Mouse (Mus musculus): Measurements from ENCODE around the gene Ccnt1. TPM values are rescaled to one million over a fixed set of nuclear protein-coding genes. Genes with fewer than 3 reads are reported as not detected.

Gene Ccnt1
- total RNA-seq, 1 experiment = 59.1 TPM

GRCm38 (mm10) chr15:98595049-98595448, 24.3 kb upstream of the Ccnt1 start:
- no peak overlapping the region for H3K4me3 ChIP-seq (ENCODE audit: insufficient read depth in 1 of 2, low read depth in 1 of 2, low read length in 2 of 2, poor library complexity in 1 of 2, severe bottlenecking in 1 of 2)
- no peak overlapping the region for H3K9ac ChIP-seq (ENCODE audit: insufficient read depth, low read depth, low read length, poor library complexity, severe bottlenecking)
- in situ Hi-C loops (cut with MboI; ENCODE audit: low sequenced_read_pairs in 2 of 2, unreplicated experiment in 2 of 2) = no loop called here
- H3K4me1 ChIP-seq (ENCODE audit: control insufficient read depth in 2 of 2, insufficient read depth in 2 of 2, low read length in 2 of 2, poor library complexity in 1 of 2) = peaks cover 0 to 25% of the 10 kb centered on the region in 2 experiments; a peak in 2 of 4 replicates
- DNase-seq (ENCODE audit: low read depth, low spot score) = no peak
- no peaks in the 10 kb centered on the region for H3K9me3 ChIP-seq (ENCODE audit: control insufficient read depth, insufficient read depth, low read depth, low read length)
- H3K36me3 ChIP-seq (ENCODE audit: control insufficient read depth, insufficient read depth, low read length, poor library complexity, severe bottlenecking) = peaks cover 3% of the 10 kb centered on the region; the same call in 1 of the 2 replicates
- no peak overlapping the region for H3K27ac ChIP-seq (ENCODE audit: insufficient read depth, low read depth, low read length, poor library complexity, severe bottlenecking)
- TF ChIP-seq ZC3H11A (IDR thresholded peaks at IDR 0.05; ENCODE audit: borderline replicate concordance, low read depth, low read length) = no peak
- no peak for TF ChIP-seq HCFC1 (IDR thresholded peaks at IDR 0.05; ENCODE audit: borderline replicate concordance, insufficient read depth, low read length)
- TF ChIP-seq CHD2 (IDR thresholded peaks at IDR 0.05; ENCODE audit: low read depth, low read length) = no peak
- TF ChIP-seq ZNF384 (IDR thresholded peaks at IDR 0.05; ENCODE audit: low read depth, low read length) = no peak
- TF ChIP-seq MAFK (IDR thresholded peaks at IDR 0.05; ENCODE audit: insufficient read depth, low read depth, low read length) = no peak

- H3K36me3 ChIP-seq (ENCODE audit: control insufficient read depth, insufficient read depth, low read length, poor library complexity, severe bottlenecking) = peaks cover 3% of the 10 kb centered on the region; the same call in 1 of the 2 replicates
- peak; percentile 52 for DNase-seq (ENCODE audit: low read depth, low spot score)
- no peak overlapping the region for H3K27ac ChIP-seq (ENCODE audit: insufficient read depth, low read depth, low read length, poor library complexity, severe bottlenecking)
- TF ChIP-seq HCFC1 (IDR thresholded peaks at IDR 0.05; ENCODE audit: borderline replicate concordance, insufficient read depth, low read length) (no peak), CHD2 (IDR thresholded peaks at IDR 0.05; ENCODE audit: low read depth, low read length) (no peak), ZC3H11A (IDR thresholded peaks at IDR 0.05; ENCODE audit: borderline replicate concordance, low read depth, low read length) (no peak), MAFK (IDR thresholded peaks at IDR 0.05; ENCODE audit: insufficient read depth, low read depth, low read length) (no peak), ZNF384 (IDR thresholded peaks at IDR 0.05; ENCODE audit: low read depth, low read length) (no peak)
- peak overlapping the region; percentile 45; the same call in 1 of the 2 replicates for H3K9ac ChIP-seq (ENCODE audit: insufficient read depth, low read depth, low read length, poor library complexity, severe bottlenecking)
- H3K4me3 ChIP-seq (ENCODE audit: insufficient read depth in 1 of 2, low read depth in 1 of 2, low read length in 2 of 2, poor library complexity in 1 of 2, severe bottlenecking in 1 of 2) = peak overlapping the region; percentile 5 to 50; a peak in 2 of 4 replicates
- no peaks in the 10 kb centered on the region for H3K9me3 ChIP-seq (ENCODE audit: control insufficient read depth, insufficient read depth, low read depth, low read length)
- H3K4me1 ChIP-seq (ENCODE audit: control insufficient read depth in 2 of 2, insufficient read depth in 2 of 2, low read length in 2 of 2, poor library complexity in 1 of 2) = peaks cover 0 to 21% of the 10 kb centered on the region in 2 experiments; a peak in 2 of 4 replicates
- in situ Hi-C loops (cut with MboI; ENCODE audit: low sequenced_read_pairs in 2 of 2, unreplicated experiment in 2 of 2) = no loop called here
Measured at GRCm38 (mm10) chr15:98594193-98594592, 23.5 kb upstream of the Ccnt1 start.

DNA sequence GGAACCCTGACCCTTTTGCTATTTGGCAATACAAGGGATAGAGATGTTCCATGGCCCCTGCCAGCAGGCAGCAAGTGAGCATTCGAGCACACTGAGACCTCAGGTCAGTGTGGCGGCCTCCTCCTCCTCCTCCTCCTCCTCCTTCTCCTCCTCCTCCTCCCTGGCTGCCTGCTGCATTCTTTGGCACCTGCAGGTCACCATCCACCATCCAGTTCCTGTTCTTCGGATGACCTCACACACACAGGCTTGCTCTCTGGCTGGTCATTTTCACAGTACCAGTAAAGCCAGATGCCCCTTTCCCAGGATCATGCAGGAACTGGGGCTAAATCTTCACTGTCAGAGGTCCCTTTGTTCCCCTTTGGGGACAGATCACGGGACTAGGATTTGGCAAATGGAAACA, 20.7 kb upstream of the Ccnt1 start:
- Histone ChIP-seq H3K4me1 (ENCODE audit: control insufficient read depth in 2 of 2, insufficient read depth in 2 of 2, low read length in 2 of 2, poor library complexity in 1 of 2) (peaks cover 0 to 15% of the 10 kb centered on the region in 2 experiments; a peak in 2 of 4 replicates), H3K9me3 (ENCODE audit: control insufficient read depth, insufficient read depth, low read depth, low read length) (no peaks in the 10 kb centered on the region), H3K4me3 (ENCODE audit: insufficient read depth in 1 of 2, low read depth in 1 of 2, low read length in 2 of 2, poor library complexity in 1 of 2, severe bottlenecking in 1 of 2) (no peak overlapping the region), H3K9ac (ENCODE audit: insufficient read depth, low read depth, low read length, poor library complexity, severe bottlenecking) (no peak overlapping the region), H3K36me3 (ENCODE audit: control insufficient read depth, insufficient read depth, low read length, poor library complexity, severe bottlenecking) (peaks cover 3% of the 10 kb centered on the region; the same call in 1 of the 2 replicates), H3K27ac (ENCODE audit: insufficient read depth, low read depth, low read length, poor library complexity, severe bottlenecking) (no peak overlapping the region)
- in situ Hi-C loops (cut with MboI; ENCODE audit: low sequenced_read_pairs in 2 of 2, unreplicated experiment in 2 of 2) = no loop called here
- DNase-seq (ENCODE audit: low read depth, low spot score) = no peak
- no peak for TF ChIP-seq ZNF384 (IDR thresholded peaks at IDR 0.05; ENCODE audit: low read depth, low read length)
- no peak for TF ChIP-seq HCFC1 (IDR thresholded peaks at IDR 0.05; ENCODE audit: borderline replicate concordance, insufficient read depth, low read length)

- no peaks in the 10 kb centered on the region for H3K9me3 ChIP-seq (ENCODE audit: control insufficient read depth, insufficient read depth, low read depth, low read length)
- no peaks in the 10 kb centered on the region; the same call in 1 of the 2 replicates for H3K36me3 ChIP-seq (ENCODE audit: control insufficient read depth, insufficient read depth, low read length, poor library complexity, severe bottlenecking)
- no peak overlapping the region for H3K27ac ChIP-seq (ENCODE audit: insufficient read depth, low read depth, low read length, poor library complexity, severe bottlenecking)
- peaks cover 6 to 14% of the 10 kb centered on the region in 2 experiments for H3K4me1 ChIP-seq (ENCODE audit: control insufficient read depth in 2 of 2, insufficient read depth in 2 of 2, low read length in 2 of 2, poor library complexity in 1 of 2)
- no peak overlapping the region for H3K4me3 ChIP-seq (ENCODE audit: insufficient read depth in 1 of 2, low read depth in 1 of 2, low read length in 2 of 2, poor library complexity in 1 of 2, severe bottlenecking in 1 of 2)
- DNase-seq (ENCODE audit: low read depth, low spot score) = no peak
- in situ Hi-C loops (cut with MboI; ENCODE audit: low sequenced_read_pairs in 2 of 2, unreplicated experiment in 2 of 2) = no loop called here
- H3K9ac ChIP-seq (ENCODE audit: insufficient read depth, low read depth, low read length, poor library complexity, severe bottlenecking) = no peak overlapping the region
- TF ChIP-seq CHD2 (IDR thresholded peaks at IDR 0.05; ENCODE audit: low read depth, low read length) (no peak), ZNF384 (IDR thresholded peaks at IDR 0.05; ENCODE audit: low read depth, low read length) (no peak), HCFC1 (IDR thresholded peaks at IDR 0.05; ENCODE audit: borderline replicate concordance, insufficient read depth, low read length) (no peak), ZC3H11A (IDR thresholded peaks at IDR 0.05; ENCODE audit: borderline replicate concordance, low read depth, low read length) (no peak), MAFK (IDR thresholded peaks at IDR 0.05; ENCODE audit: insufficient read depth, low read depth, low read length) (no peak)
Measured at GRCm38 (mm10) chr15:98589640-98590336, 19.1 kb upstream of the Ccnt1 start.

All from ES-E14 (cell line).